Mouse (Mus musculus) c-Kit-positive CD71-negative TER-119-negative erythroid progenitor cells, embryonic 14.5 days (primary cell): ENCODE measurements around the gene P2ry1.
A peak's percentile ranks its signal among the peaks of the same experiment; 100 is the strongest.

ENCODE experiments used
- DNase-seq: peaks from one replicate; pipeline ENCODE4 v3.0.0-alpha.2; 2013; ENCODE audit warnings: low read depth

Gene P2ry1

DNA sequence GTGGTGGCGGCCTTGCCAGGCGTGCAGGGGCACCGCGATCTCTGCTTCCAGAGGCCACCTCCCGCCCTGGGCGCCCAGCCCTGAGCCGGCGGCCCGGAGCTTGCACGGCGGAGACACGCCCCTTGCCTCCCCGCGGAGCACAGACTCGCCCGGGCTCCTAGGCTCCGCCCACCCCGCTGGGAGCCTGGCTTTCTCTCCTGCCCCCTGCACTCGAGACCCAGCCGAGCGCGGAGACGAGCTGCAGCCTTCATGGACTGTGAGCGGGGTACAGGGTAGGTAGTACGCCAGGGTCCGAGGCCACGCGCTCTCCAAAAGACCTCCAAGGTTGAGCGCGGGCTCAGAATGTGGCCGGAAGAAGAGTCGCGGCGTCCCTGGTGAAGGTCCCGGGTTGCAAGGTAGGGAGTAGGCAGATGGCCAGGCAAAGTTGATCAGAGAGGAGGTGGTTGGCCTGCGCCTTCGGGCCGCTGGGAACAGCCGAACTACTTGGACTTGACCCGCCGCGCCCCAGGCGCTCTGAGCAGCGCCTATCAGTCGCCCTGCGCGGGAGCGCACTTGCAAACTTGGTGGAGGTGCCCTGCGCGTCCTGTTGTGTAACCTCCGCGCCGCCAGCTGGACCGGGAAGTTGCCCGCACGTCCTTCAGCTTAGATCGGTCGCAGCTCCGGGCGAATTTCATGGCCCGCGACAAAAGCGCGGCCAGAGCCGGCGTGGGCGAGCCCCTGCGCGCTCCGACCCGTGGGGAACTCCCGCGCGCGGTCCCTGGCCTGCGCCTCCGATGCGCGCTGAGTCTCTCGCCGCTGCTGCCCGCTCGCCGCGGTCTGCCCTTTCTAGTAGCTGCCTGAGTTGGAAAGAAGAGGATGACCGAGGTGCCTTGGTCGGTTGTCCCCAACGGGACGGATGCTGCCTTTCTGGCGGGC, at the start of gene P2ry1:
TSS of gene P2ry1 (plus strand) at position 209 of the 915 bp plus-strand sequence.
- DNase-seq = peak; percentile 83

DNA sequence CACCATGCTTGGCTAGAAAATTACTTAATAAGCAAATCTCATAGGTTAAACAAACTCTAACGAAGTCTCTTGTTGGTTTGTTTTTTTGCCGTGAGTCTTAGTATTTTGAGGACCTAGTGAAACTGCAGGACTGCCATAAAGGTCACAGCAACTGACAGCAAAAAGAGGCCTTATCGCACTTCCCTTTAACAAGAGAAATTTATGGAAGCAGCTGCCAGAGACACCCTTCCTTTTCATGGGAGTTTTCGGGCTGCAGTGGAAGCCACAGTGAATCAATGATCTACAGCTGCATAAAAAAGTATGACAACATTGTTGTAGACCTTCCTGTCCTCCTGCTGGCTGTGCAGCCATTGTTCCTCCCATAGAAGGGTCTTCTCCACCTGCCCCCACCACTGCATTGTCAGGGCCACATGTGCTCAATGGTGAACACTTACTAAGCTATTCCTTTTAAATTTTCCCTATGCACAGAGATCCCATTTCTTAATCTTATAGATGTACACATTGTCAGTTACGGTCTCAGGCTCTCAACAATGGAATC, 49.3 kb upstream of the P2ry1 start:
- DNase-seq = no peak

DNA sequence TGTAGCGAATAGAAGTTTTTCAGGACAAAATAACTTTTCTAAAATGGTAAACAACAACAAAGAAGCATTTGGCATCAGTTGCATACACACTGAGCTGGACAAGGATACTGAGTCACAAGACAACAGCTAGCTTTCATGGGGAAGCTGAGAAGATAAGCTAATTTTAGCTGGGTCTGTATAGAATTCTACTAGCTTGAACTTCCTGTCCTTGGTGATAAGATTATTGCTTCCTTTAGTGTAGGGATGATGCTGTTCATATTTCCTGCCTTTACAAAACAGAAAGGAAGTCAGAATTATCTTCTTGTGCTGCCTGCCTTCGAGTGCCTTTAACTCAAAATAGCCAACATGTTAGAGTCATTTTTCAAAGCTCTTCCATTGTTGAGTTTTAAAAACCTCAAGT, 48.5 kb upstream of the P2ry1 start:
- no peak for DNase-seq

DNA sequence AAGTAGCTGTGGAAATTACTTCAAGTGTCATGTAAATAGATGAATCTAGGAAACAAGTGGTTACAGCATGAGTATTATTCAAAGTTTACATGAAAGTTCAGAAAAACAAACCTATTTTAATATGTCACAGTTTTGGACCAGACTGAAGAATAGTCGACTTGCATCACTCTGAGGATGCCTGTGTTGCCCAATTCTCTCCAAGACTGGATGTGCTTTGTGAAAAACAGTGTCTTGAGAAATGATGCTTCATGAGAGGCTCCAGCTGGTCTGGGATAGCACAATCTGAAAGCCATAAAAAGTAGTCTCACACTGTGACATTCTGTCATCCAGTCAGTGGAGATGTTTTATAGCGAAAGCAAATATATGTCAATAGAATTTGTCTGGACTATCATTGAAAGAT, 43.8 kb upstream of the P2ry1 start:
- DNase-seq = no peak

DNA sequence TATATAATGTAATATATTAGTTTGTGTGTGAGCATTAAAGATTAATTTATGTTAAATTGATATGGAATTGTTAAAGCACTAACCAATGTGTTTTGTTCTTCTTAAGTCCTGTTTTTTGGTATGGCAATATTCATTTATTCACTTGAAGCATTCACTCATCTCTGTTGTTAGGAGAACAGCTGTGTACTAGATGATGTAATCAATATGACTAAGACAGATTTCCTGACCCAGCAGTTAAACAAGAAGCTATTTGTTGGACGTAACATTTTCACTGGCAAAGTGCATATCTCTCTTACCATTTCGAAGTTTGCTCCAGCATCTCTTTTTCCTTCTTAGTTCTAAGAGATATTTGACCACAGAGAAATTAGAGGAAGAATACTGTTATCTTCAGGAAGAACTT, 37.5 kb upstream of the P2ry1 start:
- DNase-seq = no peak

DNA sequence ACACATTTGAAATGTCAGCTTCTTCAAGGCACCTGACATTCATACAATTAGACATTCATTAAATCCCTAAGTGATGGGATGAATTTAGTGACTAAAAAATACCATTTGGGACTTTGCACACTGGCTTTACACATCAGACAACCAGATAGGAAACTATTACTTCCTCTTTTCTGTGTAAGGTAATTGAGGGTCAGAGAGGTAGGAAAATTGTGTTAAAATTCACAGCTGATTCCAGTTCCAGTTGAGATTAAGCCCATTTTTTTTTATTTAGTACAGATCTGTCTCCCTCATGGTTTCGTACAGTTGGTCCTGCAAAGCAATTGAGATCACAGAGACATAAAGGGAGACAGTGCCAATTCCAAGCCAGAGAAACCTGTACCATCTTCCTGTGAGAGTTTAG, 27.7 kb upstream of the P2ry1 start:
- no peak for DNase-seq

DNA sequence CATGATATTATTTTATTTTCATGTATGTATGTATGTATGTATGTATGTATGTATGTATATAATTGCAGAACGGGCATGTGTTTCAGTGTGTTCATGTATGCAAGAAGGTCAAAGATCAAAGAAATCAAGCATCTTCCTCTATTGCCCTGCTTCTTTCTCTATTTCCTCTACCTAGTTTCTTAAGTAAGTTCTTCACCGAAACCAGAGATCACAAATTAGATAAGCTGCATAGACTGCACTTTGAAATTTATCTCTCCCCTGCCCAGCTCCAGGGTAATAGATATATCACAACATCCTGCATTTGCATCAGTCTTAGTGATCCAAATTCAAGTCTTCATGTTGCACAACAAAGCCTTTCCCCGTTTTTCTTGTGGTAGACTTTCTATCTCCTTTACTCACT, 20.5 kb upstream of the P2ry1 start:
- DNase-seq = no peak

DNA sequence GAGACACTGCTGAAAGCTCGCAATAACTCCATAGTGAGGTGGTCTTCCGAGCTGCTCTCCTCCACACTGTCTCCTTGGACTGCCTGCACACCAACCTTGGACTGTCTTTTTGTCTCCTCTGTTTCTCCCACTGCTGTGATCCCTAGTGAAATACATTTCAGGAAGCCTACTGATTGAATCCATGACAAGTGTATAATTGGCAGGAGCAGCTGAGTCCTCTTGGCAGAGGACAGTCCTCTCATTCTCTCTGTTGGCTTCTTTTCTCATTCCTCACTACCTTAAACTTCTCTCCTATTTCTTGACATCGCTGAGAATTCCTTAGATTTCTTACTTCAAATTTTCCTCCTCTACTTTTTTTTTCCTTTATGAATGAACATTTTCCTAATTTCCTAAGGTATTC, 4.5 kb upstream of the P2ry1 start:
- DNase-seq = no peak

DNA sequence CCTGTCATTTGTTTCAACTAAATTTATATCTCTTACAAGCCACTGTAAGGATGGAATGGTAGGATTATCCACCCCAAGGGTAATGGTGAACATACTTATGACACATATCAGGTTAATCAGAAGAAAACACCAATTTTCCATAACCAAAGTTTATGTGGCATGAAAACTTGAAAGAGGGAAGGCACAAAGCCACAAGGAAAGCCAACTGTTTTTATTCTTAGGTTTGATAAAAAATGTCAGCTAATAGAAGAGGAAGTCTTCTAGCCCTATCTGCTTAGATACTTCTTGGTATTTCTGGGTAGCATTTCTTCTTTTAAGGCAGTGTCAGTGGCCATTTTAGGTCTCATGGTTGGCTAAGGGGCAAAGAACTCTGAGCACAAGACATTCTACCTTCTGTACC, 2.9 kb upstream of the P2ry1 start:
- DNase-seq = no peak

DNA sequence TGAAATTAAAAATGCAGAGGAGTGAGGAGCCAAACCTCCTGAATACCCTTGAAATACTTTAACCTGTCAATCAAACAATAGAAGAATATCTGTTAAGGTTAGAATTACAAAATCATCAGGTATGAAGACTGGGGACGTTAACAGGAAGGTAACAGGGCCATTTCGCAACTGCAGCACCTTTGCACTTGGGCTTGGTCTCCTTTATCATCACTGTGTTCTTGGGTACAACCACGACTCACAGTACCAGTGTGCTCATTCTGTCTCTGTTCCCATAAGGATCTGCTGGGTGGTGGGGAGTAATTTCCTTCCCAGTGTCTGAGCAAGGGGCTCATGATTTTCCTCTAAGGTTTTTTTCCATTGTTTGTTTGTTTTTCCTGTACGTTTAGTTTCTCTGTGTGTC, 1.8 kb upstream of the P2ry1 start:
- no peak for DNase-seq

DNA sequence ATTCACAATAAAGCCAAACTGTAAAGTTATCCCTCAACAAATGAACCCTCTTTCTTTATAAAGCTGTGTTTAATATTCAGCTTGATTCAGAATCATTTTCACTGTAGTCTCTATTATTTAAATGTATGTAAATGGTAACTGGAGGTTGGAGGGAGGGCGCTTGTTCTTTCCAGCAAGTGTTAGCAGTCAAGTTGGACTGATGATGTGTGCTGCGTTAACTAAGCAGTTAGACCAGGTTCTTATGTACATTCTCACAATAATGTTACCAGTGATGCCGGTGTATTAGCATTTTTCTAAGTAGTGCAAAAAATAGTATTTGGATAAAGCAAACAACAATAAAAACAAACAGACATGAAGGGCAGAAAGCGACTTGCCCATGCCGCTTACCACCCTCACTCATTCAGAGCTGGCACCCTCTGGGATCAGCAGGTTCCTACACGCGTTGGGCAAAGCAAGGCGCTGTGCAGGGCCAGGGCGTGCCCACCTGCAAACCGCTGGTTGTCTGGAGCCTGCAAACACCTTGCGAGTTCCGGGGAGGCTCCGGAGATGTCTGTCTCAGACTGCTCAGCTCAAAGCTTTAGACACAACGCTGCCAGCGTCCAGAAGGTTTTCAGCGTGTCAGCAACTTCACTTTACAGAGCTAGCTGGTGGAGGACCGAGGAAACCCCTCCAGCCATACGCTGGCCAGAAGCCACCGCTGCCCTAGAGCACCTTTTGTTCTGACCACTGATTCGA, 576 bp upstream of the P2ry1 start:
- DNase-seq = no peak

DNA sequence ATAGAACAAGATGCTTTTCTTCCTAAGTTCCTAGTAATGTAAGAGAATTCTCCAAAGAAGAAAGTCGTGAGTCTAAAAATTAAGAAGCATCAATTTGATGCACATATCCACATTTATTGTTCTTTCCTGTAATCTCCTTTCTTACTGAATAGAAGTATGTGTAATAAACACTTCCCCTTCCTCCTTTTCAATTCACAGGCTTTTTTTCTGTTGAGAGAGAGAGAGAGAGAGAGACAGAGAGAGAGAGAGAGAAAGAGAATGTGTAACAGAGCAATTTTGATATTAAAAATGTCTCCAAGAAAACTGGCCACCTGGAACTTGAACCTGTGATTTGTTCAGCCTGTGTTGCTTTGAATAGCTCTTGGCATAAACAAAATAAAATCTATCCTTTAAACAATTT, 2.0 kb downstream of the P2ry1 start:
- DNase-seq = no peak

DNA sequence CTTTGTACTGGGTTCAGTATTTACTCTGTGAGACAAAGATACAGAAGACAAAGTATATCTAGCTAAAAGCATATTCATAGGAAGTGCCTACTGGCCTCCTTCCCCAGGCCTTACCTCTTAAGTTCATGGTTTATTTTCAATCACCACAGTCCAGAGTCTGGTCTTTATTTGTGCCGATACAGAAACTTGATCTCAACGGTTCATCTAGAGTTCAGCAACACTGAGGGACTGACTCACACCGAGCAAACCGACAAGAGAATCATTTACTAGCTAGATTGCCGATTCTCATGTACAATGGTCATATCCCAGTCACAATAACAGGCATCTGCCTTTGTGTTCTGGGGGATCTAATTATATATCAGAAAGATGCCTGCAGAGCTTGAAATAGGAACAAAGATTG, 9.1 kb downstream of the P2ry1 start:
- DNase-seq = no peak

DNA sequence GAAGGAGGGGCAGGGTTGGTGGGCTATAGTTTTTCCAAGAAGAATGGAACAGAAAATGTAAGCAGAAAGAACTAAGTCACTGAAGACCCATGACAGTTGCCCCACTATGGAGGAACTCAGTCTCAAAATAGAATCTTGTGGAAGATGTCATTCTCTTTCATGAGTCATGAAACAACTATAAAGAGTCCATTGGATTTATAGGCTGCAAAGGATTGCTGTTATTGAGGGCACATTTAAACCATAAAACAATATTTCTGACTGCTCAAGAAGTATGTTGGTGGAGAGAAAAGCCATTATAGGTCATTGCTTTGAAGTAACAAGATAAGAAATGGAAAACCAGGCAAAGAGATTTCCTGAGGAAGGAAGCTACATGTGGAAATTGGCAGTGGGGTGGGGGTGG, 10.0 kb downstream of the P2ry1 start:
- no peak for DNase-seq

DNA sequence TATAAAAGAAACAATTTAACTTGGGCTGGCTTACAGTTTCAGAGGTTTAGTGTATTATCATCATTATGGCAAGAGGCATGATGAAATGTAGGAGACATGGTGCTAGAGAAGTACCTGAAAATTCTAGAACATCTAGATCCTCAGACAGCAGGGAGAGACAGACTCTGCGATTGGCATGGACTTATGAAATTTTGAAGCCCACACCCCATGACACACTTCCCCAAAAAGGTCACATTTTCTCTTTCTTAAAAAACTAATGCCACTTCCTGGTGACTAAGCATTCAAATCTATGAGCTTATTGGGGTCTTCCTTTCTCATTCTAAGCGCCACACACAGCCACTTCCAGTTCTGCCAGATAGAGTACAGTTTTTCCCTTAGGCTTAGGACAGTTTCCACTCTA, 14.1 kb downstream of the P2ry1 start:
- no peak for DNase-seq

DNA sequence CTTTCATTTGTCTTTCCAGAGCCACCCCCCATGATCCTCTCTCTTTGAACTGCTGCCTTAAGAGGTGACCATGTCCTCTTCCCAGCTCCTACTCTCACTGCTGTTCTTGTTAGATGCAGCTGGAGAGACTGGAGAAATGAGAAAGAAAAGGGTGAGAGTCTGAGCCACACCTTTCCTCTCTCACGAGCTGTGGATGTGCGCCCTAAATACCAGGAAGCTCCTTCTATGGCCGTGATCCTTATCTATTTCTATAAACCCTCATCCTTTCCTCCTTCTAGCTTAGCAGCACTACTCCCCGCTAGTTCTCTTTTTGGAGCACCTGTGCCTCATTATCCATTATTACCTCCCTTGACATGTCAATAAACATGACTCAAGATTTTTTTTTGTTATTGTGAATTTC, 29.5 kb downstream of the P2ry1 start:
- no peak for DNase-seq

DNA sequence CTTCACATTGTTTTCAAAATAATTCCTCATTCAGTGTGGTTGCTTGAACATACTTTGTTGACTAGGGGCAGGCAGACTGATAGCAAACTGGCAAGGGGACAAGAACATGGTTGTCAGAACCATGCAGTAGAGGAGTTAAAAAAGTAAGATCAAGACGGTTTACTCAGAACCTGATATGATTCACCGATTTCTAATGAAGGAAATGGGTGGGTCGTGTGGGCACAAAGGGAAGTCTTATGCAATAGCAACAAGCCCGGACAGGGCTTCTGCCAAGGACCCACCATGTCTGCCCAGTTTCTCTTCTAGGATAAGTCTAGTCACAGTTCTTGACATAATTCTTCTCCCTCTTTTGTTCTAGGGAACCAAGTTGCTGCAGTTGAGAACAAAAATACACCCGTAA, 33.0 kb downstream of the P2ry1 start:
- DNase-seq = no peak

DNA sequence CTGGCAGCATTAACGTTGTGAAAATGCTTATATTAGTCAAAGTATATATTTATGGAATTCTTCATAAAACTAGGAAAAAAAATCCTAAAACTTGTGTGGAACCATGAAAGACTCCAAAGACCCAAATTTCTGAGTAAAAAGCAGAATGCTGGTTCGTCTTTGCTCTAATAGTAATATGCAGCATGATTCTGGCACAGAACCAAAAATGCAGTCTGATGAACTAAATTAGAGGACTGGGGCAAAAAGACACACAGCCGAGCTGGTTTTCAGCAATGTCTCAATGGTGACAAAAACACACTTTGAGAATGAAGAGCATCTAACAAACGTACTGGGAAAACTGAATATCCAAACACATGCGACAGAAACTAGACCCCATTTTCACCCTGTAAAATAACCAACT, 37.3 kb downstream of the P2ry1 start:
- no peak for DNase-seq

DNA sequence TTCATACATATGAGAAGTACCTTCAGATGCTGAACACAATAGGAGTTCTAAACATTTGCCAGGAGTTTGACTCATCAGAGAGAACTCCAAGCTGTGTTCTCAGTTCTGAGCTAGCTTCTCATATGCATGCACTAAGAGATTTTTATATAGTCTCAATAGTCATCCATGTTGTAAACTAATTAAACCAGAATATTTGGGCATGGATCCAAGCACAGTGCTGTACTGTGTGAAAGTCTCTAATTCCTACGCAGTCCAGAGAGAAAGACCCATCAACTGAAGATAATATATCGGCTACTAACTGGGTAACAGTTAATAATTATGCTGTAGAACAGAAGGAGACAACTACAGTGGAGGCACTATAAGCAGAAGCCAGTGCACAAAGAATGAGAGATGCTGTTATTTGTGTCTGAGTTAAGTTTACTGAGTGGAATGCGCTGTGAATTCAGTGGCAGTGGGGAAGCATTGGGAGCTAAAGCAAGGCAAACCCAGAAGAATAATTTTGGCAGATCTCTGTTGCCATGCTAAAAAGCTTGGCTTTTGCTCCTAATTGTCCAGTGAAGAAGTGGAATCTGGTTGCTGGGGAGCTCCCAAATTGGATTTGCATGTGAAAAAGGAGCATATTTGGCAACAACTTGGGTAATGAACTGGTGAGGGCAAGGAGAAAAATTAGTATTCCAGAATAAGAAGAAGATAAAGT, 47.5 kb downstream of the P2ry1 start:
- no peak for DNase-seq
